Mouse (Mus musculus): ENCODE measurements around the gene Sgk2.

GRCm38 (mm10) chr2:163007299-163007698, 20.2 kb downstream of the Sgk2 start:
- TF ChIP-seq EP300 (IDR thresholded peaks at IDR 0.05; ENCODE audit: low read depth) (no peak), CTCF (IDR thresholded peaks at IDR 0.05; ENCODE audit: low read depth) (no peak)

Data from heart, postnatal 0 days (tissue).